Mouse (Mus musculus): ENCODE measurements around the gene Acbd7. TPM values are rescaled to one million over a fixed set of nuclear protein-coding genes. Genes with fewer than 3 reads are reported as not detected.

Gene Acbd7
- polyA plus RNA-seq, 1 experiment from 2014 or later, result 3.1 TPM

GRCm38 (mm10) chr2:3332484-3333242, 3.3 kb upstream of the Acbd7 start, which contains the start of gene Rpp38:
Rpp38 (minus strand) TSS chr2:3332643.
- Histone ChIP-seq H3K36me3 (peaks cover 16% of the 10 kb centered on the region), H3K4me1 (replicated peaks) (peaks cover 24% of the 10 kb centered on the region), H3K4me2 (peak within 1 kb of the TSS; percentile 70), H3K4me3 (peak within 1 kb of the TSS; percentile 64), H3K27me3 (peaks cover 12% of the 10 kb centered on the region; the same call in 1 of the 2 replicates), H3K9me3 (no peaks in the 10 kb centered on the region), H3K9ac (peak within 1 kb of the TSS; percentile 77), H3K27ac (peak within 1 kb of the TSS; percentile 89)
- under 1% methylated on average over 45 of the region's 45 CpGs for WGBS
- ATAC-seq (ENCODE audit: low FRiP score), result peak; percentile 98

- no peak for ATAC-seq (ENCODE audit: low FRiP score)
- WGBS, result 93% methylated on average over 12 of the region's 12 CpGs
These were observed 2.2 kb upstream of the Acbd7 start for GRCm38 (mm10) chr2:3333761-3334160.

GRCm38 (mm10) chr2:3348422-3348821, 12.5 kb downstream of the Acbd7 start:
- Histone ChIP-seq H3K9ac (no peak overlapping the region), H3K27ac (no peak overlapping the region), H3K4me3 (no peak overlapping the region), H3K36me3 (no peaks in the 10 kb centered on the region), H3K27me3 (peaks cover 6% of the 10 kb centered on the region; the same call in 1 of the 2 replicates), H3K4me1 (replicated peaks) (no peaks in the 10 kb centered on the region), H3K9me3 (no peaks in the 10 kb centered on the region), H3K4me2 (no peak overlapping the region)
- ATAC-seq (ENCODE audit: low FRiP score), result no peak
- WGBS, result 81% methylated on average over 4 of the region's 4 CpGs

More at GRCm38 (mm10) chr2:3333761-3334160, 2.2 kb upstream of the Acbd7 start:
- Histone ChIP-seq H3K27me3 (peaks cover 16% of the 10 kb centered on the region; the same call in 1 of the 2 replicates), H3K9ac (no peak overlapping the region), H3K36me3 (peaks cover 6% of the 10 kb centered on the region; the same call in 1 of the 2 replicates), H3K27ac (no peak overlapping the region), H3K9me3 (no peaks in the 10 kb centered on the region), H3K4me3 (no peak overlapping the region), H3K4me1 (replicated peaks) (peaks cover 24% of the 10 kb centered on the region), H3K4me2 (no peak overlapping the region)

GRCm38 (mm10) chr2:3348919-3349318, 13.0 kb downstream of the Acbd7 start:
- Histone ChIP-seq H3K9me3 (no peaks in the 10 kb centered on the region), H3K9ac (no peak overlapping the region), H3K4me2 (no peak overlapping the region), H3K4me1 (replicated peaks) (no peaks in the 10 kb centered on the region), H3K27me3 (peaks cover 6% of the 10 kb centered on the region; the same call in 1 of the 2 replicates), H3K36me3 (no peaks in the 10 kb centered on the region), H3K27ac (no peak overlapping the region), H3K4me3 (no peak overlapping the region)
- ATAC-seq (ENCODE audit: low FRiP score), result no peak
- WGBS, result 22% methylated on average over 3 of the region's 3 CpGs

GRCm38 (mm10) chr2:3353160-3353559, 17.2 kb downstream of the Acbd7 start:
- Histone ChIP-seq H3K9ac (no peak overlapping the region), H3K27ac (no peak overlapping the region), H3K27me3 (peaks cover 3% of the 10 kb centered on the region; the same call in 1 of the 2 replicates), H3K4me1 (replicated peaks) (no peaks in the 10 kb centered on the region), H3K4me3 (no peak overlapping the region), H3K4me2 (no peak overlapping the region), H3K36me3 (no peaks in the 10 kb centered on the region), H3K9me3 (no peaks in the 10 kb centered on the region)
- no peak for ATAC-seq (ENCODE audit: low FRiP score)

GRCm38 (mm10) chr2:3355793-3356192, 19.8 kb downstream of the Acbd7 start:
- no peak overlapping the region for H3K4me2 ChIP-seq
- WGBS, result 94% methylated on average over 8 of the region's 8 CpGs
- H3K9ac ChIP-seq, result no peak overlapping the region
- no peak overlapping the region for H3K27ac ChIP-seq
- no peaks in the 10 kb centered on the region for H3K4me1 ChIP-seq (replicated peaks)
- H3K27me3 ChIP-seq, result peaks cover 3% of the 10 kb centered on the region; the same call in 1 of the 2 replicates
- no peak for ATAC-seq (ENCODE audit: low FRiP score)
- H3K36me3 ChIP-seq, result no peaks in the 10 kb centered on the region
- H3K4me3 ChIP-seq, result no peak overlapping the region
- H3K9me3 ChIP-seq, result no peaks in the 10 kb centered on the region

GRCm38 (mm10) chr2:3356311-3356710, 20.3 kb downstream of the Acbd7 start:
- WGBS, result 83% methylated on average over 3 of the region's 3 CpGs
- no peak overlapping the region for H3K4me2 ChIP-seq

GRCm38 (mm10) chr2:3357887-3358286, 21.9 kb downstream of the Acbd7 start:
- Histone ChIP-seq H3K4me1 (replicated peaks) (no peaks in the 10 kb centered on the region), H3K36me3 (no peaks in the 10 kb centered on the region), H3K27me3 (peaks cover 3% of the 10 kb centered on the region; the same call in 1 of the 2 replicates), H3K4me3 (no peak overlapping the region), H3K9me3 (no peaks in the 10 kb centered on the region), H3K27ac (no peak overlapping the region), H3K4me2 (no peak overlapping the region), H3K9ac (no peak overlapping the region)
- 82% methylated on average over 3 of the region's 3 CpGs for WGBS
- ATAC-seq (ENCODE audit: low FRiP score), result no peak

More at GRCm38 (mm10) chr2:3356311-3356710, 20.3 kb downstream of the Acbd7 start:
- H3K27me3 ChIP-seq, result peaks cover 3% of the 10 kb centered on the region; the same call in 1 of the 2 replicates
- no peak overlapping the region for H3K27ac ChIP-seq
- H3K9me3 ChIP-seq, result no peaks in the 10 kb centered on the region
- H3K4me1 ChIP-seq (replicated peaks), result no peaks in the 10 kb centered on the region
- no peak overlapping the region for H3K9ac ChIP-seq
- H3K36me3 ChIP-seq, result no peaks in the 10 kb centered on the region
- ATAC-seq (ENCODE audit: low FRiP score), result no peak
- H3K4me3 ChIP-seq, result no peak overlapping the region

GRCm38 (mm10) chr2:3361067-3361466, 25.1 kb downstream of the Acbd7 start:
- H3K4me3 ChIP-seq, result no peak overlapping the region
- no peaks in the 10 kb centered on the region for H3K9me3 ChIP-seq
- ATAC-seq (ENCODE audit: low FRiP score), result no peak
- no peaks in the 10 kb centered on the region for H3K36me3 ChIP-seq
- no peak overlapping the region for H3K9ac ChIP-seq
- peaks cover 3% of the 10 kb centered on the region; the same call in 1 of the 2 replicates for H3K27me3 ChIP-seq
- H3K27ac ChIP-seq, result no peak overlapping the region
- no peak overlapping the region for H3K4me2 ChIP-seq
- WGBS, result 89% methylated on average over 3 of the region's 3 CpGs
- no peaks in the 10 kb centered on the region for H3K4me1 ChIP-seq (replicated peaks)

GRCm38 (mm10) chr2:3365127-3365526, 29.2 kb downstream of the Acbd7 start:
- Histone ChIP-seq H3K9ac (no peak overlapping the region), H3K27me3 (no peaks in the 10 kb centered on the region), H3K9me3 (no peaks in the 10 kb centered on the region), H3K4me3 (no peak overlapping the region), H3K27ac (no peak overlapping the region), H3K4me2 (no peak overlapping the region), H3K36me3 (no peaks in the 10 kb centered on the region), H3K4me1 (replicated peaks) (no peaks in the 10 kb centered on the region)
- no peak for ATAC-seq (ENCODE audit: low FRiP score)
- 68% methylated on average over 4 of the region's 4 CpGs for WGBS

GRCm38 (mm10) chr2:3387105-3387860, 51.3 kb downstream of the Acbd7 start:
- 87% methylated on average over 6 of the region's 6 CpGs for WGBS
- no peak overlapping the region for H3K27ac ChIP-seq
- H3K9ac ChIP-seq, result no peak overlapping the region
- H3K4me1 ChIP-seq (replicated peaks), result no peaks in the 10 kb centered on the region
- no peaks in the 10 kb centered on the region for H3K36me3 ChIP-seq
- no peak for ATAC-seq (ENCODE audit: low FRiP score)
- no peaks in the 10 kb centered on the region for H3K27me3 ChIP-seq
- H3K4me2 ChIP-seq, result no peak overlapping the region
- no peaks in the 10 kb centered on the region for H3K9me3 ChIP-seq
- no peak overlapping the region for H3K4me3 ChIP-seq
